Mouse (Mus musculus): ENCODE measurements around the gene Styxl1.

The Styxl1 gene

DNA sequence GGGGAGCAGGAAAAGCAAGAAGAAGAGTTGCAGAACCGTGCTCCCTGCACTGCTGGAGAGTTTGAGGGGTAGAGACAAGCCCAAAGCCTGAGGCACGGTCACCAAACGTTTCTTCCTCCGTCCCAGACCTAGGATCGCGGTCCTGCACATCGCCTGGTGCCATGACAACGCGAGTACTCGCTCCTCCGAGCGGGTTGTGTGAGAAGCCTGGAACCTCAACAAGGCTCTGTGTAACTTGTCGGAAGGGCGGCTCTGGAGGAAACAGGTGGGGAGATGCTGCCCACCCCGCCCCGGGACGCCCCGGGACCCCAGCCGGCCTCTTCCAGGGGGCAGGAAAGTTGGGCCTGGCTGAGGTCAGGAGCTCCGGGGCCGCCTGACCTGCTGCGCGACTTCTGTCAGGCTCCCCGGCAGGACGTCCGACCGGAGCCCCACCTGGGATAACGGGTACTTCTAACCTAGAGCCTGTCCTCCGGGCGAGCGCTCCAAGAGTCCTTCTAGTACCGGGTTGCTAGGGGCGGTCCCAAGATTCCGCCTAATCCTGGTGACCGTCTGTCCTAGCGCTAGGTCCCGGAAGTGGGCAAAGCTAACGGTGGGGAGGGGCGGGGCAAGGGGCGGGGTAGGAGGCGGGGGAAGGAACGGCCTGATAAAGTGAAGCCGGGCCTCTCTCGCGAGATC, at the start of gene Styxl1:
Styxl1 (minus strand) TSS at position 590 of the 675 bp plus-strand sequence.
- no peak for DNase-seq (ENCODE audit: low spot score)

DNA sequence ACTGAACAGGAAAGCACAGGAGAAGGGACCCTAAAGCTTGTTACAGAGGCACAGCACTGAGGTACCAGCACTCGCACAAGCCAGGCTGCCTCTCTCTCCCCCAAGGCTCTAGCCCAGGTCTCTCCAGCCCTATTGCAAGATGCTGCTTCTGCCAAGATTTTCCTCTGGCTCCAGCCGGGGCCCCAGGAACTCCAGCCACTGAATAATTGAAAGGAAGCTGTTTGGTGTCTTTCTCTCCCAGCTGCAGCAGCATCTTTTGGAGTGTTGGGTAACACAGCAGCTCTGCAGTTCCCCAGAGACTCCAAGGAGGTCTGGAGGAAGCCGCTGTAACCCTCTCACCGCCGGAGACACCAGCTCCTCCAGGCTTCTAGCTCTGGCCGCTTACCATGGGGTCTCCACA, 48.0 kb upstream of the Styxl1 start:
- DNase-seq (ENCODE audit: low spot score) = no peak

DNA sequence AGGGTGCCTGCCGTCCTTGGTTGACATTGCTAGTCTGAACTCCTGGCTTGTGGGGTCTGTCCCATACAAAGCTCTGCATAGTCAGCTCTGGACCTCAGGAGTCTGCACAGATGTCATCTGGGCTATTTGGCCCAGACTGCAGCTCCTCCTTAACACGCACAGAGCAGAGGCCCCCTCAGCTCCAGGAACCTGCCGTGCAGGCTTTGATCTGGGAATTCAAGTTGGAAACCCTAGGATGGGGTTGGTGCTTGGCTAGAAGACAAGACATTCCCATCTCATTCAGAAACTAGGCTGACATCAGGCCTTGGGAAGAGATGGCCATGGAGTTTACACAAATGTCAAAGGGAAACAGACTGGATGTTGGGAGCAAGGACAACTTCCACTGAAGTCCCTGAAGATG, 46.3 kb upstream of the Styxl1 start:
- DNase-seq (ENCODE audit: low spot score) = no peak

DNA sequence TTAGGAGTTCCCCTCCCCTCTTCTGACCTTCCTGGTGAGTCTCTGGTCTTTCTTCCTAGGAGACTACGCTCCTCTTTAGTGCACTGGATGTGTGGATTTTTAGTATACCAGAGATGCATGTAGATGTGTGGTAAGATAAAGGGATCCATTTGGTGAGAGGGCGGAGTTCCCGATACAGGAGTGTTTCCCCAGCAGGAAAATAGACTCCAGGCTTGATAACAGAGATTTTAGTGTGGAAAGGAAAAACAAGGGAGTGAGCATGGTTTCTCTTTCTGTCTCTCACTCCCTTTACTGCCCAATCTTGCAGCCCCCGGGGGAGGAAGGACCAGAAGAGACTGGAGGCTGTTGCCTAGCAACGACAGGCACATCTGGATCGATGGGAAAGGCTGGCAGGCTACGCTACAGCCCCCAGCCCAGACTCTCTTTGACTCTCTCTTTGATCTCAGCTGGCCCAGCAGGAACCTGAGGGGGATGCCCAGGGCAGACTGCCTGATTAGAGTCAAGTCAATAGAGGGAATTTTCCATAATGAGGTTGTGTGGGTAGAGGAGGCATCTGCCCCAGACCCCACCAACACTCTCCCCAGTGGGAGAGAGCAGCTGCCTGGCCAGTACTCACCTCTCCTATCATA, 44.2 kb upstream of the Styxl1 start:
- DNase-seq (ENCODE audit: low spot score) = no peak

DNA sequence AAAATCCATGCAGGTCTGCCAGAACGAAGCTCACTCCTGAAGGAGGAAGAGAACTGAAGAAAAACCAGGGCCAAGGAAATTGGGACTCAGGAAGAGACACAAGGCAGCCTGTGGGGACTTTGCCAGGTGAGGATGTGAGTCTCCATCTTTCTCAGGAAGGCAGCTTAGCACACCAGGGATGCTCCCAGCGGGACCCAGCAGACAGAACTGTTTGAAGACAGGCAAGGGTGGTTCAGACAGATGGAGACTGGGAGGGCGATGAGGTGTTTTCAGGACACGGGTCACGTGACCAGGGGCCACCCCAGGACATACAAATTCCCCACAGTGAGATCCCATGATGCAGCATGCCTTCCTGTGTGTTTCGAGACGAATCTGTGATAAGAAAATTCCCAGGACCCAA, 40.3 kb upstream of the Styxl1 start:
- DNase-seq (ENCODE audit: low spot score) = no peak

DNA sequence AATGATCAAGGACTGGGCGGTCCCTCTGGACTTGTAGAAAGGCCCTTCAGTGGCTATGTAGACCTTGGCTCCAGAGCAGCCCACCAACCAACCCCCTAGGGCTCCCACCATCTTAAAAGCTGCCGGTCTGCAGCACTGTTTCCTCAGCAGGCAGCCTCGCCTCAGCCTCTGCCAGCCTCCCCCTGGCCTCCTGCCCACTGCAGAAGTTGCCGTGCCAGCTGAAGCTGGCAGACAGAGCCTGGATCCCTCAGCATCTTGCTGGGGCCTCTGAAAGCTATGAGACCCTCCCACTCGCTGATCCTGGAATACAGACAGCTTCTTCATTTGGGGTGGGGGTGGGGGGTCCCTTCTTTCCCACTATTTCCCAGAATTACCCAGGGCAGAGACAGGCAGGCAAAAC, 34.8 kb upstream of the Styxl1 start:
- DNase-seq (ENCODE audit: low spot score) = peak; percentile 53

DNA sequence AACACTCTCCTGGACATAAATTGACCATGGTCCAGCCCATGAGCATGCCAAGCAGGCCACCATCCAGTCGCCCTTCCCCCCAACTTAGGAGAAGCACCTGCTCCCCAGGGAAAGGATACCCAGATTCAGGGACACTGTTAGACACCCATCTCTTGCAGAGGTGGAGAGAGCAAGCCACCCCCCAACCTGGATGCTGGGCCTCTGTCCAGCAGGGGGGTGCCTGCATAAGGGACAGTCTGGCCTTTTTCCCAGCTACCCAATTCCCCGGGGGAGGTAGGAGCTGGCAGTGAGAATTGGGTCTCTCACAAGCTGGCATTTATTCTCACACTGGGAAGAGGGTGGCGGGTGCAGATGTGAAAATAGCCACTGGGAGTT, 29.1 kb upstream of the Styxl1 start:
- no peak for DNase-seq (ENCODE audit: low spot score)

DNA sequence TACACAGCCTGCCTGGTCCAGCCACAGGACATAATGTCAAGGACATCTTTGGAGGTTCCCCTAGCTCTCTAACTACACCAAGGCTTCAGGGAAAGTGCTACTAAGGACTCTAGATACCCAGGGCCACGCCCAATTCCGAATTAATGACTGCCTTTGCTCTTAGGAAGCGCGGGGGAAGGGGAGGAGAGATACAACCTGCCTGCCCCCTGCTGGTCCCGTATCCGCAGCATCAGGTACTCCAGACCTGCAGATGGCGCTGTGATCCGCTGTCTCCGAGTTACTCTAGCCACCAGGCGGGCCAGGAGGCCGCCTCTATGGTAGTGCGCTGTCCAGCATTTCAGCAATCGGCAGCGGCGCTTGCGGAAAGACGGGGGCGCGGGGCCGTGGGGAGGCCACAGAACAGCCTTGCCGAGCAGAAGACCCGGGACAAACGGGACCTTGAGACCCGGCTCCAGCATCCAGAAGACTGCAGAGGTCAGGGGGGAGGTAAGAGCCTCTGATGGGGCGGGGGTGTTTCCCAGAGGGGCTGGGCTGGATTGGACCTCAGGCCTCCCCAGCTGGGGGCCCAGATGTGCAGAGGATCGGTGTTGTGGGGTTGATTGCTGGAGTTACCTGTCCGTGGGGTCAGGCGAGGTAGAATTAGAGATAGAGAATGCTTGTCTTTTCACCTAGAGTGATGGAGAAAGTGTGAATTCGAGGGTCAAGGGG, 28.5 kb upstream of the Styxl1 start, which contains the start of gene Srrm3:
Srrm3 (plus strand) TSS at position 336 of the 708 bp plus-strand sequence.
- peak; percentile 92 for DNase-seq (ENCODE audit: low spot score)

DNA sequence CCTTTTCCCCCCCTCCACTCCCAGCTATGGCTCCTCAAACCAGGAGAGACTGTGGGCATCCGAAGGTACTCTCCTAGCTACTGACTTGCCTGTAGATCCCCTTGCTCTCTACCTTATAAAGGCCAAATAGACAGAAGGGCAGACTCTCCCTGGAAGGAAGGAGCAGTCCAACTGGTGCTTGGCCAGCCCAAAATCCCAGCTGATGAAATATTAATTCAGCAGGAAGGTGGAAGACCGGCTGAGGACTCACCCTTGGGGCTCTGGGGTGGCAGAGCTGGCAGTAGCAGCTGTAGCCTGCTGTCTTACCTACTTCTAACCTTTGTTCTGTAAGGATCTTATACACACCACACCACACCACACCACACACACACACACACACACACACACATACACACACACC, 26.6 kb upstream of the Styxl1 start:
- no peak for DNase-seq (ENCODE audit: low spot score)

DNA sequence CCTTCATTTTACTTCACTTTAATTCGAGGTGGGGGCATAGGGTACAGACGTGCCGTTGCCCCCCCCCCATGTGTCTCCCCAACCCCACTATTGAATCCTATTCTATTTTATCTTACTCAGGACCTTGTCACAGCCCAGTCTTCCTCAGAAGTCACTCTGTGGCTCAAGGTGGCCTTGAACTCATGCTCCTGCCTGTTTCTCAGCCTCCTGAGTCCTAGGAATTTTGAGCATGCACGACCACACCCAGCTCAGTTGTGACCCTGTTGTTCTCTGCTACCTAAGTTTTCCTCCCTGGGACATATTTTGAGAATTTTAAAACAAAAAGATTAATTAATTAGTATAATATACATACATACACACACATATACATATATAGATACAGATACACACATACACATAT, 25.5 kb upstream of the Styxl1 start:
- DNase-seq (ENCODE audit: low spot score) = no peak

DNA sequence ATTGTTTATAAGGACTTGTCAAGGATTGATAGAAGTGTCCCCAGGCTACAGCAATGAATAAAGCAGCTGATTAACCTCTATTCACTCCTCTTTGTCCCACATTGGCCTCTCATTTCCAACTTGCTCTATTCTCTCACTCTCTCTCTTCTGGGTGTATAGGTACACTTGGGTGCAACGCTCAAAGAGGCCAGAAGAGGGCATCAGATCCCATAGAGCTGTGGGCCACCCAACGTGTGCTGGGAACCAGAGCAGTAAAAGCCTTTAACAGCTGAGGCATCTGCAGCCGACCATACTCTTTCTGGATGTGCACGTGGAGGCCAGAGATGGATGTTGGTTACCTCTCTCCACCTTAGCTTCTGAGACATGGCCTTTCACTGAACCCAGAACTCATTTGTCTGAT, 24.9 kb upstream of the Styxl1 start:
- DNase-seq (ENCODE audit: low spot score) = no peak

DNA sequence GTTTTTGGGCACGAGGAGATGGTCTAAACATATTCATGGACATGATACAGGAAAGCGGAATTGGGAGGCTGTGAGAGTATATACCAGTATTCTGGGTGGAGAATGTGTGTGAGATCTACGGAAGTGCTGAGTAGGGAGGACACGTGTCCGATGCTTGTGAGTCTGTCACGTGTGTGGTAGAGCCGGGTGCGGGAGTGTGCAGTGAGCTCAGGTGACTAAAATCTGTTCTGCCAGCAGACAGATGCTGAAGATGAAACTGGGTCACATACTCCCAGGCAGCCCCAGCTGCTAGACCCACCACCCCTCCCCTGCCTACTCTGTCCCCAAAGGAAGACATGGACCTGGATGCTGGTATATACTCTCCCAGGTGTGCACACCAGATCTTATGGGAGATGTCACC, 24.5 kb upstream of the Styxl1 start:
- DNase-seq (ENCODE audit: low spot score) = no peak

DNA sequence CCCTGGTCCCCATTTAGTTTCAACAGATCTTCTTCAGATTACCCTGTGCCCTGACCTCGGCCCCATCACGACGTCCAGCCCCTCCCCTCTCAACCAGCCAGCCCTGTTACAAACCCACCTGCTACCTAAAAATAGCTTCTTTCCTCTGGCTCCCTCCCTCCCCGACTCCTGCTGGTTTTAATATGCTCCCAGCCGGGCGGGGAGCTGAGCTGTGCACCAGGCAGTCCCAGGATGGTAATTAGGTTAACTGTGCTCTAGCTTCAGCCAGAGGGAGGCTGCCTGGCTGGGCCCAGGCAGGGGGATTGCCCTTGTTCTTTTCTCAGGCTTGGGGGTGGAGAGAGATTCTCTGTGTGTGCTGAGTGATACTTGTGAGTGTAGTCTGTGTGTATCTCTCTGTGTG, 22.7 kb upstream of the Styxl1 start:
- DNase-seq (ENCODE audit: low spot score) = no peak

DNA sequence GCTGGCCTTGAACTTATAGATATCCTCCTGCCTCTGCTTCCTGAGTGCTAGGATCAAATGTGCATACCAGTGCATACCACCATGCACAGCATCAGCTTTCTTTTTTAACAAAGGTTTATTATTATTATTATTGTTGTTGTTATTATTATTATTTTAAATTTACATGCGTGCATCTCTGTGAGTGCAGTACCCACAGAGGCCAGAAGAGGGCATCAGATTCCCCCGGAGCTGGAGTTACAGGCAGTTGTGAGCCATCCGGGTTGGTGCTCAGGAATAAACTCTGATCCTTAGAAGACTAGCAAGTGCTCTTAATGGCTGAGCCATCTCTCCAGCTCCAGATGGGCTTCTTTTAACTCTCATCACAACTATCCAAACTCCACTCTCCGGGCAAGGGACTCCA, 21.6 kb upstream of the Styxl1 start:
- no peak for DNase-seq (ENCODE audit: low spot score)

DNA sequence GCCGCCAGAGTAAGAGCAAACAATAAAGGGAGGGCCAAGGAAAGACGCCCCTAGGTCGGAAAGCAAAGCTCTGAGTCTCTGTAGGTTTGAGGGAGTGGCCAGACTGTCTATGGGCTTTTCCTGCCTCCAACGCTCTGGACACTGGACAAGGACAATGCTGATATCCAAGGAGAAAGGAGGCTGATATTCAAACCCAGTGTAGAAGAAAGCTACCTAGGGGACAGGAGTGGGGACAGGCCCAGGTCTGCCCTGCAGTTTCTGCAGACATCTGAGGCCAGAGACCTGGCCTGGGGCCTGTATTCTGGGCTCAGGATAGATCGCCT, 16.6 kb upstream of the Styxl1 start:
- DNase-seq (ENCODE audit: low spot score) = no peak

DNA sequence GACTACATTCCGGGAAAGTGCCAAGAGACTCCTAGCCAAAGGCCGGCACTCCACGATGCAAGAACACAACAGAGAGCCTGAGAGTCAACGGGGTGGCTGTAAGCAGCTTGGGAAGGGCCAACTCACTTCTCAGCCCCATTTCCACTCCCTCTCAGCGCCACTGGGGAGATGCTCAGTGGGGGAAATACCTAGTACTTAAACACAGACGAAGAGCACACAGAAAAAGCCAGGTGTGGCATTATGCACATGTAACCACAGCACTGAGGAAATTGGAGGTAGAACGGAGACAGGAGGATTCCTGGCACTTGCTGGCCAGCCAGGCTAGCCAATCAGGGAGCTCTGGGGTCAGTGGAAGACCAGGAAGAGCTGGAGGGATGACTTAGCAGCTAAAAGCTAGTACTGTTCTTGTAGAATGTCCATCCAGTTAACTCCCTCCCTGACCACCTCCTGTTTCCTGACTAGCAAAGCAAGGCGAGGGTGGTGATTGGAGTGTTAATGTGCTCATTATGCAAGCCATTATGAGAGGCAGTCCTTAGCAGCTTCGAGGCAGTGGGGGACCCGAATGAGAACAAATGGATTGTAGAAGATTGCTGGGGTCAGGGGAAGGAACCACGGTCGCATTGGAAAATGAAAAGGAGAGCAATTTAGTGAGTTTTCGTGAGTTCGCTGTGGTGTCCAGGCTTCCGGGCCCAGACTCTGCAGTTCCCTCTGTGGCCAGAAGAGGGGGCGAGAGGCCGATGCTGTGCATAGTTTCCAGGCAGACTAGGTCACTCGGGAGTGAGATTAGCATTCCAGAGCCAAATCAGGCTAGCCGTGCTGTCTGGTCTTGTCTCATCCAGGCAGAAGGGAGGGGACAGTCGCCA, 16.0 kb upstream of the Styxl1 start:
- DNase-seq (ENCODE audit: low spot score) = peak; percentile 90

DNA sequence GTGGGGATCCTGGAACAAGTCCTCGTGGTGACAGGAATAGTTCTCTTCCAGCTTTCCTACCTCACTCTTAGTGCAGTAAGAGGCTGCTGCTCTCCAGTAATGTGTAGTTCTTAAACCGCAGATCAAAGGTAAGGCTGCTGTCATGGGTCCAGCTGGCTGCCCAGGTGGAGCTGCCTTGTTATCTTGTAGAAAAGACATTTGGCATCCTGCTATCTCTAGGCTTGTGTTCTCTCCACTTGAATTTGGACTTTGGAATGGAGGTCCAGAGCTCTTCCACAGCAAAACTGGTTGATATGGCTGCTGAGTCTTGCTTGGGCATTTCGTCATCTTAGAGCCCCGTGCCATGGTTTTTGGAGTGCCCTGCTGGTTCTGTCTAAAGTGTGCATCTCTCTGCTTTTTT, 4.7 kb upstream of the Styxl1 start:
- DNase-seq (ENCODE audit: low spot score) = no peak

DNA sequence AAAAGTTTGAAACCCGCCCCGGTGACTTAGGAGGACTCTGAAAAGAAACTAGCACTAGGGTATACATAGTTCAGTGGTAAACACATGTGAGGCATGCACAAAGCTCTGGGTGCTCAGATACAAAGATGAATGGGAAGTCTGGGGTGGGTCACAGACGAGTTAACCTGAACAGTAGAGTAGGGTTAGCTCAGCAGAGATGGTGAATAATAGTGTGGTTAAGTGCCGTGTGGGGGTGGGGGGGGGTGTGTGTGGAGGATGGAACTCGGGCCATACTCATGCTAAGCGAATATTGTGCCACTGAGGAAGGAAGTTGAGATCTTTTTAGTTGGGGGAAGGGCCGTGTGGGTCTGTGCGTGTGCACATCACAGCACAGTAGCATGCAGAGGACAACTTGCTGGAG, 2.1 kb upstream of the Styxl1 start:
- no peak for DNase-seq (ENCODE audit: low spot score)

DNA sequence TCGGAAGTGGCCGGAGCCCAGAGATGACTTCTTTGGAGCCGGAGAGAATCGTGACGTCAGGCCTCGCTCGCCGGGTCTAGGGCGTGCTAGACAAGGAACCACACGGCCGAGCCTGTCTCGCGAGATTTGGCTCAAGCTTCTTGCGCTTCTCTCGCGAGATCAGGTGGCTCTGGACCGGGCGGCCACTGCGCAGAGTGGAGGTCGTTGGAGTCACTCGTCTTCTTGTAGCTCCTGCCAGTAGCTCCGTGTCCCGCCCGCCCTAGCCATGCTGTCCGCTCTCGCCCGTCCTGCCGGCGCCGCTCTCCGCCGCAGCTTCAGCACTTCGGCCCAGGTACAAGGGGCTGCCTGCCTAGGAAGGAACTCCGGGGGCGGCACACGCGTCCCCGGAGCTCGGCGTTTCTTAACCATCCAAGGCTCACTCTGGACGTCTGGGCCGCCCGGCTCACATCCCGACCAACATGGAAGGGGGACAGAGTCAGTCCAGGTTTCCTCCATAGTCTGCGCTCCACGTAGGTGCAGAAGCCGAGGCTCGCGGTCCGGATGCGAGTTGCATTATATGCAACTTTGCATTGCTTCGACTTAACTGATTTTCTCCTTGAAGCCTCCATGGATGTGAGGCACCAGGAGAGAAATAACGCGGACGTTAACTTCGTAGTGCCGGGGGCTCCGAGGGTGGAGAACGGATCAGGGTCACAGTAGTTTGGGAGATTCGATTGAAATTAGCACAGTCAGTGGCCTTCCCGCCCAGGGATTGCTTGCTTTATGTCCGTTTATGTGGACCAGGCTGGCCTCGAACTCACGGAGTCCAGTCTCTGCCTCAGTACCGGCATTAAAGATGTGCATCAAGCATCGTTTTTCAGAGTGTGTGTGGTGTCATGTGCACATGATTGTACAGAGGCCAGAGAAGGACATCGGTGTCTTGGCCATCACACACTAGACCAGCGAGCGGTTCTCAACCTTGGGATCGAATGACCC, 573 bp upstream of the Styxl1 start, which contains the start of gene Mdh2:
Mdh2 (plus strand) TSS at position 10 of the 975 bp plus-strand sequence.
- peak; percentile 100 for DNase-seq (ENCODE audit: low spot score)

DNA sequence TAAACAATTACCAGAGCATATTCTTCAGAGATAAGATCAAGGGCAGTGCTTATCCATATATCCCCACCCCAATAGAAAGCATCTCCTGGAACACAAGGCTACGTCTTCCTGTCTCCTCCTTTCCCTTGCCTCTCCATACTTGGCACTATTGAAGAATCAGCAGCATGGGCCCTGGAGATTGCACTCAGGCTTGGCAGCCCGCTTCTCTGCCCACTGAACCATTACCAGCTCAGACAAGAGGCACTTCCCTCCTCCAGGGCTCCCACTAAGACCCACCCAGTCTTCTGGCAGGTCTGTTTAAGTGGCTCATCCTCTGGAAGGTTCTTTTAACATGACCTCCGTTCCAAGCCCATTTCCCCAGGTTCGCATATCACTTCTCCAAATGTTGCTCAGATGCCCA, 1.6 kb downstream of the Styxl1 start:
- no peak for DNase-seq (ENCODE audit: low spot score)

DNA sequence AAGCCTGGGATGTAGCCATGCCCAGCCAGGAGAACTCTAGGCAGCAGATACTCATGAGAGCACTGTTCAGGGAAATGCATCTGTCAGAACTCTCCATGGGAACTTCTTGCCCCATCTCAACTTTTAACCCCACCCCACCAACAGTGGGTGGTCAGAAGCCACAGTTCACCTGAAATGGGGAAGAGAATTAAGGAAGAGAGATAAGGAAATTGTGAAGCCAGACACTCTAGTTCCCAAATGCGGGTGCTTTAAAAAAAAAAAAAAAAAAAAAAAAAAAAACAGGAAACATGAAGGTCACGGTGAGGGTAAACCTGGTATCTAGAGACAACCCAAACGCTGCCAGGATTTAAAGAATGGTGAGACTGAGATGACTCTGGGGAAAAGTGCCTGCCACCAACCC, 5.7 kb downstream of the Styxl1 start:
- DNase-seq (ENCODE audit: low spot score) = no peak

Measured in layer of hippocampus, adult 11-12 months (tissue).